8 mouse cellular contexts compared by ENCODE assay signal in genomic region chr15:101077813-101078730, GRCm38 (mm10). TPM values are rescaled to one million over a fixed set of nuclear protein-coding genes. Genes with fewer than 3 reads are reported as not detected.
DNase-seq lines count a peak whose midpoint lies in the region; ATAC-seq and TF ChIP-seq lines count a peak whose summit lies in the region.

Fignl2 (minus strand) TSS chr15:101078567.

- peak within 1 kb of the TSS; percentile 38 for H3K4me3 ChIP-seq in thymus, adult 2 months (ENCODE audit: control insufficient read depth, insufficient read depth, low read length)
- peak within 1 kb of the TSS; percentile 57 for H3K4me3 ChIP-seq in forebrain, embryonic 13.5 days
- peak within 1 kb of the TSS; percentile 77 for H3K4me3 ChIP-seq in intestine, embryonic 16.5 days (ENCODE audit: low read length)
- peak within 1 kb of the TSS; percentile 86 for H3K4me3 ChIP-seq in lung, embryonic 15.5 days
- H3K4me3 ChIP-seq in stomach, postnatal 0 days (ENCODE audit: low read depth, low read length) = peak within 1 kb of the TSS; percentile 78

- TF ChIP-seq POLR2A in thymus, adult 2 months (IDR thresholded peaks at IDR 0.05; ENCODE audit: control insufficient read depth, extremely low read depth, insufficient read depth, low read length, poor library complexity) = no peak

- no peak for TF ChIP-seq EP300 in stomach, postnatal 0 days (optimal IDR thresholded peaks at IDR 0.05)

- no peak within 1 kb of the TSS for H3K27ac ChIP-seq in thymus, adult 2 months (ENCODE audit: control insufficient read depth, insufficient read depth, low read length)
- peak within 1 kb of the TSS; percentile 21; the same call in 1 of the 2 replicates for H3K27ac ChIP-seq in forebrain, embryonic 13.5 days
- H3K27ac ChIP-seq in intestine, embryonic 16.5 days (ENCODE audit: low read length) = peak within 1 kb of the TSS; percentile 86
- peak within 1 kb of the TSS; percentile 94 for H3K27ac ChIP-seq in lung, embryonic 15.5 days
- H3K27ac ChIP-seq in stomach, postnatal 0 days (replicated peaks) = peak within 1 kb of the TSS; percentile 90

- peak; percentile 25 for ATAC-seq in forebrain, embryonic 13.5 days
- ATAC-seq in intestine, embryonic 16.5 days = peak; percentile 61
- peak; percentile 63 for ATAC-seq in lung, embryonic 15.5 days (ENCODE audit: borderline replicate concordance, extremely low read depth, low FRiP score, low TSS enrichment)
- peak; percentile 38 for ATAC-seq in stomach, postnatal 0 days (ENCODE audit: low FRiP score, low TSS enrichment)

- peak within 1 kb of the TSS; percentile 84 for H3K4me2 ChIP-seq in forebrain, embryonic 13.5 days
- H3K4me2 ChIP-seq in intestine, embryonic 16.5 days (ENCODE audit: low read depth, low read length) = peak within 1 kb of the TSS; percentile 86
- H3K4me2 ChIP-seq in lung, embryonic 15.5 days = peak within 1 kb of the TSS; percentile 86
- peak within 1 kb of the TSS; percentile 88 for H3K4me2 ChIP-seq in stomach, postnatal 0 days (replicated peaks; ENCODE audit: low read depth)

- no peaks in the 10 kb centered on the region for H3K4me1 ChIP-seq in thymus, adult 2 months (replicated peaks; ENCODE audit: control insufficient read depth, insufficient read depth, low read length)
- peaks cover 31% of the 10 kb centered on the region for H3K4me1 ChIP-seq in forebrain, embryonic 13.5 days
- H3K4me1 ChIP-seq in intestine, embryonic 16.5 days (ENCODE audit: control insufficient read depth, insufficient read depth, low read length) = peaks cover 34% of the 10 kb centered on the region
- H3K4me1 ChIP-seq in lung, embryonic 15.5 days = peaks cover 56% of the 10 kb centered on the region
- H3K4me1 ChIP-seq in stomach, postnatal 0 days (replicated peaks; ENCODE audit: control insufficient read depth, insufficient read depth) = 0 out of 2 replicates have a peak, but pooled peaks cover 2% of the 10 kb centered on the region

- H3K9ac ChIP-seq in forebrain, embryonic 13.5 days = peak within 1 kb of the TSS; percentile 73
- peak within 1 kb of the TSS; percentile 88 for H3K9ac ChIP-seq in intestine, embryonic 16.5 days (ENCODE audit: low read depth, low read length)
- H3K9ac ChIP-seq in lung, embryonic 15.5 days = peak within 1 kb of the TSS; percentile 84
- peak within 1 kb of the TSS; percentile 72 for H3K9ac ChIP-seq in stomach, postnatal 0 days (ENCODE audit: low read length)

- WGBS in thymus, adult 2 months = 2% methylated on average over 83 of the region's 96 CpGs
- WGBS in forebrain, embryonic 13.5 days = 0% methylated on average over 35 of the region's 96 CpGs
- under 1% methylated on average over 62 of the region's 96 CpGs for WGBS in intestine, embryonic 16.5 days
- WGBS in lung, embryonic 15.5 days = under 1% methylated on average over 48 of the region's 96 CpGs
- WGBS in stomach, postnatal 0 days = 1% methylated on average over 49 of the region's 96 CpGs

- H3K36me3 ChIP-seq in thymus, adult 2 months (ENCODE audit: control insufficient read depth, insufficient read depth, low read length) = no peaks in the 10 kb centered on the region
- H3K36me3 ChIP-seq in forebrain, embryonic 13.5 days (ENCODE audit: poor library complexity, severe bottlenecking) = no peaks in the 10 kb centered on the region
- H3K36me3 ChIP-seq in intestine, embryonic 16.5 days (ENCODE audit: control insufficient read depth, insufficient read depth, low read length) = no peaks in the 10 kb centered on the region
- H3K36me3 ChIP-seq in lung, embryonic 15.5 days = no peaks in the 10 kb centered on the region
- H3K36me3 ChIP-seq in stomach, postnatal 0 days (ENCODE audit: control insufficient read depth, insufficient read depth, low read length) = no peaks in the 10 kb centered on the region

- H3K27me3 ChIP-seq in thymus, adult 2 months (ENCODE audit: control insufficient read depth, insufficient read depth, low read length) = peaks cover 14% of the 10 kb centered on the region
- H3K27me3 ChIP-seq in forebrain, embryonic 13.5 days = peaks cover 51% of the 10 kb centered on the region
- no peaks in the 10 kb centered on the region for H3K27me3 ChIP-seq in intestine, embryonic 16.5 days (replicated peaks; ENCODE audit: control insufficient read depth, insufficient read depth, low read length)
- H3K27me3 ChIP-seq in lung, embryonic 15.5 days = peaks cover 6% of the 10 kb centered on the region; the same call in 1 of the 2 replicates
- no peaks in the 10 kb centered on the region for H3K27me3 ChIP-seq in stomach, postnatal 0 days (ENCODE audit: control insufficient read depth, insufficient read depth, low read length)

- no peaks in the 10 kb centered on the region for H3K9me3 ChIP-seq in forebrain, embryonic 13.5 days (replicated peaks)
- no peaks in the 10 kb centered on the region for H3K9me3 ChIP-seq in intestine, embryonic 16.5 days (ENCODE audit: control insufficient read depth, low read length)
- no peaks in the 10 kb centered on the region for H3K9me3 ChIP-seq in lung, embryonic 15.5 days
- no peaks in the 10 kb centered on the region for H3K9me3 ChIP-seq in stomach, postnatal 0 days (ENCODE audit: control insufficient read depth, low read length)

- TF ChIP-seq CTCF in thymus, adult 2 months (IDR thresholded peaks at IDR 0.05; ENCODE audit: borderline replicate concordance, control insufficient read depth, extremely low read depth, insufficient read depth, low read length, poor library complexity) = no peak
- TF ChIP-seq CTCF in stomach, postnatal 0 days (IDR thresholded peaks at IDR 0.05; ENCODE audit: low read depth) = no peak

- DNase-seq in thymus, adult 2 months = no peak
- no peak for DNase-seq in thymus, postnatal 10 days (ENCODE audit: low spot score in 2 of 2)
- peak; percentile 33 for DNase-seq in stomach, postnatal 0 days (ENCODE audit: low spot score)
- no peak for DNase-seq in T-cell, adult 2 months (ENCODE audit: low spot score)
- DNase-seq in thymus, postnatal 14 days = no peak

RNA-seq across cellular contexts. Expression of gene Fignl2, which starts in this region (rescaled TPM):
- 0.86 and 1.4 TPM in 2 replicates for polyA plus RNA-seq in thymus, adult 2 months (2012; rRNA removed)
- 0.20 TPM in 1 of 2 replicates, not detected in the other for polyA plus RNA-seq in forebrain, embryonic 13.5 days (2015; fragmentation: Nextera tagmentation; extraction: Ambion mirVana)
- 0.12 TPM in 2 replicates for polyA plus RNA-seq in intestine, embryonic 16.5 days (2015; fragmentation: Nextera tagmentation; extraction: Ambion mirVana)
- 0.19 and 0.24 TPM in 2 replicates for polyA plus RNA-seq in lung, embryonic 15.5 days (2015; fragmentation: Nextera tagmentation; extraction: Ambion mirVana)
- polyA plus RNA-seq in stomach, postnatal 0 days (2015; fragmentation: Nextera tagmentation; extraction: Ambion mirVana) = 0.19 and 0.22 TPM in 2 replicates

Comparison
In these comparisons a context has a peak if more than half of its experiments do, and no peak if none do; other contexts are left out.
1. Peak in ATAC-seq, H3K4me3 ChIP-seq, H3K27ac ChIP-seq, H3K9ac ChIP-seq and H3K4me2 ChIP-seq in forebrain, embryonic 13.5 days; RNA of the gene not detected or under 1 TPM.
2. Peak in ATAC-seq, H3K4me3 ChIP-seq, H3K27ac ChIP-seq, H3K9ac ChIP-seq and H3K4me2 ChIP-seq in intestine, embryonic 16.5 days; RNA of the gene not detected or under 1 TPM.
3. Peak in ATAC-seq, H3K4me3 ChIP-seq, H3K27ac ChIP-seq, H3K9ac ChIP-seq and H3K4me2 ChIP-seq in lung, embryonic 15.5 days; RNA of the gene not detected or under 1 TPM.
4. Peak in DNase-seq, ATAC-seq, H3K4me3 ChIP-seq, H3K27ac ChIP-seq, H3K9ac ChIP-seq and H3K4me2 ChIP-seq in stomach, postnatal 0 days; RNA of the gene not detected or under 1 TPM.